Mouse (Mus musculus) gastrocnemius, adult 8-10 months (tissue): Measurements from ENCODE around the gene Snx18. TPM values are rescaled to one million over a fixed set of nuclear protein-coding genes. Genes with fewer than 3 reads are reported as not detected.

Experiments
- DNase-seq, 2 experiments: peaks; one replicate each; pipeline ENCODE4 v3.0.0; 2022; ENCODE audit warnings: low spot score in 2 of 2
- total RNA-seq, 4 experiments: library from RNA; stranded (reverse); gene quantifications; 2 replicates each; pipeline ENCODE4 v1.2.4; 2022

Snx18 gene
- 10 to 100 TPM in 1 of 4 experiments, 1 to 10 TPM in 3; 7.6 to 10.2 (median 8.0) TPM for total RNA-seq

GRCm38 (mm10) chr13:113617891-113618823 lies at the start of gene Snx18:
Snx18 (minus strand) TSS chr13:113618564.
- peak; percentile 79 to 87 for DNase-seq

GRCm38 (mm10) chr13:113663883-113664282 lies 45.5 kb upstream of the Snx18 start:
- no peak for DNase-seq

- DNase-seq = peak; percentile 69 to 72
These were observed 44.9 kb upstream of the Snx18 start, which contains the start of gene Hspb3 for GRCm38 (mm10) chr13:113663151-113663779. Hspb3 (minus strand) TSS chr13:113663676.

- DNase-seq = peak; percentile 54 to 66
These were observed 43.5 kb upstream of the Snx18 start for GRCm38 (mm10) chr13:113661826-113662271.

GRCm38 (mm10) chr13:113660576-113661310 lies 42.4 kb upstream of the Snx18 start:
- DNase-seq = peak in 1 of 2 experiments; percentile 14

- DNase-seq = peak in 1 of 2 experiments; percentile 12
These were observed 38.8 kb upstream of the Snx18 start for GRCm38 (mm10) chr13:113657204-113657603.

GRCm38 (mm10) chr13:113656639-113657038 lies 38.3 kb upstream of the Snx18 start:
- no peak for DNase-seq

GRCm38 (mm10) chr13:113655511-113655910 lies 37.1 kb upstream of the Snx18 start:
- DNase-seq = no peak

GRCm38 (mm10) chr13:113640944-113641597 lies 22.7 kb upstream of the Snx18 start:
- DNase-seq = no peak

- DNase-seq = no peak
These were observed 20.6 kb upstream of the Snx18 start for GRCm38 (mm10) chr13:113638914-113639313.

- no peak for DNase-seq
These were observed 17.4 kb upstream of the Snx18 start for GRCm38 (mm10) chr13:113635799-113636222.

GRCm38 (mm10) chr13:113634732-113635481 lies 16.5 kb upstream of the Snx18 start:
- DNase-seq = no peak

GRCm38 (mm10) chr13:113632506-113632905 lies 14.1 kb upstream of the Snx18 start:
- DNase-seq = no peak

- DNase-seq = no peak
These were observed 9.2 kb upstream of the Snx18 start for GRCm38 (mm10) chr13:113627601-113628000.

- DNase-seq = no peak
These were observed 4.5 kb upstream of the Snx18 start for GRCm38 (mm10) chr13:113622865-113623255.

GRCm38 (mm10) chr13:113622122-113622864 lies 3.9 kb upstream of the Snx18 start:
- DNase-seq = no peak

GRCm38 (mm10) chr13:113619003-113619402 lies 639 bp upstream of the Snx18 start:
- DNase-seq = no peak

GRCm38 (mm10) chr13:113617338-113617890 lies 950 bp downstream of the Snx18 start:
- no peak for DNase-seq

GRCm38 (mm10) chr13:113616751-113617337 lies 1.5 kb downstream of the Snx18 start:
- no peak for DNase-seq
